Mouse (Mus musculus) A20 (cell line): ENCODE results near the gene Olfr206.
"Not testable (repeated sequence)": the region's sequence is repeated elsewhere in the genome, so short reads cannot be mapped to it uniquely, and the experiment has no call there.

Source experiments
- DNase-seq: peaks from one replicate; pipeline ENCODE4 v3.0.0-alpha.2; 2011; ENCODE audit warnings: low read depth, low spot score

Gene Olfr206

DNA sequence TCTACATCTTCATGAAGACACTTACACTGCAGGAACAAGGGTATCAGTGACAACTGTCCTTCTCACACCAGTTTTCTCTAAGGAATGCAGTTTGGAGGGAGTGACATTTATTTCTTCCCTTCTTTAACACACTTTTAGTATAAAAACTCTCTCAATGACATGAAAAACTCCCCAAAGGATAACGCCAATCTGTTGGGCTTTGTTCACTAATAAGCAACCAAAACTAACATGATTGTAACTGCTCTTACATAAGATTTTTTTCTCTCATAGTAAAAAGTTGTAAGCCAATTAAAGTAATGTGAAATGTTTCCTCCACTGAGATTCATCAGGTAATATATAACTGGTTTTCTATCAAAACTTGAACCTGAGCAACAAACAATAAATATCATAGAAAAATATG, at the start of gene Olfr206:
TSS of gene Olfr206 (minus strand) at position 101 of the 400 bp plus-strand sequence.
- no peak for DNase-seq

DNA sequence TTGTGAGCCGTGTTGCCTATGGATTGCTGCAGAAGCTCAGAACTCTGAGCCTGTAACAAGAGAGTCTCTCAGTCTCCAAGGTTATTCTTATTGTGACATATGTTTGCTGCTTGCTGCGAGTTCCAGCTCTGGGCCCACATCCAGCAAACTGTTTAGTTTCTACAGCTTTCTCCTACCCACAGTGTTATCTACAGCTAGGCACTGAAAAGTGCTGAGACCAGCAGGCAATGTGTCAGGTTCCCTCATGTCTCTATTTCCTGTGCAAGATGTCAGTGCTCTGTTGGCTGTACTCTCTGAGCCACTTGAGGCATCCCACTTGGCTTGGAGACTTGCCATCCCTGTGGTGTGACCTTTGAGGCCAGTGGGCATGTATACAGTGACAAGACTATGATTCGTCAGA, 44.3 kb upstream of the Olfr206 start:
- no peak for DNase-seq

DNA sequence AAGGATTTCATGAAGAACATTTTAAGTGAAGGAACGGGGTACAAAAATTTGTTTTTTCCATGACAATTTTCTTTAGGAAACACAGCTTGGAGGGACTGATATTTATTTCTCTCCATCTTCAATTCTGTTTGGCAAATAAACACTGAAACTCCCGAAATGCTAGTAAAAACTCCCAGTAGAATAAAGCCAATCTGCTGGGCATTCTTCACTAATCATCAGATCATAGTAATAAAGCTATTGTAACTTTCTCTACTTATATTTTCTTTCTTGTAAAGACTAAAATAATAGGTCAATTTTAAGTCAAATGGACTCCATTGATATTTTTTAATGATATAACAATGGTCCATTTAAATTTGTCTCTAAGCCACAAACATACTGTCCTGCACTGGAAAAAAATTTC, 14.8 kb upstream of the Olfr206 start, which contains the start of gene Olfr209:
TSS of gene Olfr209 (minus strand) at position 101 of the 400 bp plus-strand sequence.
- no peak for DNase-seq

DNA sequence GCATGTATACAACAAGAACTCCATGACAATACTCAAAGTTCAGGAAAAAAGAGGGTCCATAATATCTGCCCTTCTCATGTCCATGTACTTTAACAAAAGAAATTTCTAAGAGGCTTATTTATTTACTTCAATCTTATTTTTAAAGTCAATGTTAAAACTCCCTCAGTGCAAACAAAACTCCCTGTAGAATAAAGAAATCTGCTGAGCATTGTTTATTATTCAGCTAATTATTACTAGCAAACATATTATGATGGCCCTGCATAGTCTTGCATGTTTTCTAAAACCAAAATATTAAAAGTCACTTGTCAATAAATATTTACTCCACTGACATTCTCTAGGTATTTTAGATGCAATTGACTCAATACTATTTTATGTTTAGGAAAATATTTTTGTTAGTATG, 18.0 kb downstream of the Olfr206 start, which contains the start of gene Olfr205:
TSS of gene Olfr205 (minus strand) at position 101 of the 400 bp plus-strand sequence.
- DNase-seq = no peak

DNA sequence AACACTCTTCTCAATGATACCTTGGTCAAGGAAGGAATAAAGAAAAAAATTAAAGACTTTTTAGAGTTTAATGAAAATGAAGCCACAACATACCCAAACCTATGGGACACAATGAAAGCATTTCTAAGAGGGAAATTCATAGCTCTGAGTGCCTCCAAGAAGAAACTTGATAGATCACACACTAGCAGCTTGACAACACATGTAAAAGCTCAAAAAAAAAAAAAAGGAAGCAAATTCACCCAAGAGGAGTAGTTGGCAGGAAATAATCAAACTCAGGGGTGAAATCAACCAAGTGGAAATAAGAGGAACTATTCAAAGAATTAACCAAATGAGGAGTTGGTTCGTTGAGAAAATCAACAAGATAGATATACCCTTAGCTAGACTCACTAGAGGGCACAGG, 25.8 kb downstream of the Olfr206 start:
- DNase-seq = not testable (repeated sequence)

DNA sequence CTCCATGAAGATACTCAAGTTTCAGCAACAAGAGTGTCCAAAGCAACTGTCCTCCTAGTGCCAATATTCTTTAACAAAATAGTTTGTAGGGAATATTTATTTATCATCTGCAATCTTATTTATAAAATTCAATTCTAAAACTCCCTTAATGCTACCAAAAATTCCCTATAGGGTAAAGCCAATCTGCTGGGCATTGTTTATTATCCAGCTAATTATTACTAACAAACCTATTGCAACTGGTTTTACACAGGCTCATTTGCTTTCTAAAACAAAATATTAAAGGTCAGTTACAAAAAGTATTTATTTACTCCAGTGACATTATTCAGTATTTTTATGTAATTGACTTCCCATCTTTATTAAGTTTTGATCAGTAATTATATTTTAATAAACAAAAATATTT, 30.9 kb downstream of the Olfr206 start, which contains the start of gene Olfr204:
TSS of gene Olfr204 (minus strand) at position 101 of the 400 bp plus-strand sequence.
- no peak for DNase-seq

DNA sequence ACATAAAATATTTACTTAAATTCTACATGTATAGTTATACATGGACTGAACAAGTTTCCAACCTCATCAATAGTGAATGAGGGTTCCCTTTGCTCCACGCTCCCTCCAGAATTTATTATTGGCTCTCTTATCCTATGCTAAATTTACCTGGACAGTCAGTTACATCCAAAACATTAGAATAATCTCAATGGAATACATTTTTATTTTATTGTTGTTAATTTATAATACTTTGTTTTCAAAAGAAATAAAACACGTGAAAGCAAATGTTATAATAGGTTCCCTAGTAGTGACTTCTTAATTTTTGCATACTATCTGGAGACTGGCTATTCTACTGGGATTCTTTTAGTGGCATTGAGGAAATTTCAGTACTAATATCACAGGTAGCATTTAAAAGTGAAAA, 50.5 kb downstream of the Olfr206 start, which contains the start of gene Olfr203:
TSS of gene Olfr203 (plus strand) at position 301 of the 400 bp plus-strand sequence.
- no peak for DNase-seq
